Mouse (Mus musculus) intestine, embryonic 16.5 days (tissue): ENCODE results near the gene H2afj. TPM values are rescaled to one million over a fixed set of nuclear protein-coding genes. Genes with fewer than 3 reads are reported as not detected.

ENCODE experiments used
- ATAC-seq: fragments of 200-750 bp; cut with Nextera tagmentation; 2 replicates; pipeline ENCODE4 v1.8.0; 2017; ENCODE audit warnings: moderate TSS enrichment, moderate library complexity
- H3K27ac ChIP-seq: fragments of 300-500 bp; sonication (generic); 2 replicates; pipeline ENCODE4 v1.5.1; 2014; ENCODE audit warnings: mild to moderate bottlenecking, low read length
- H3K27me3 ChIP-seq: fragments of 300-500 bp; sonication (generic); replicated peaks from 2 replicates; pipeline ENCODE4 v1.6.1; 2014; ENCODE audit warnings: low read length, control low read depth, mixed read lengths; ENCODE audit not compliant: control insufficient read depth, insufficient read depth
- H3K36me3 ChIP-seq: fragments of 300-500 bp; sonication (generic); 2 replicates; pipeline ENCODE4 v1.6.1; 2014; ENCODE audit warnings: low read length, control low read depth; ENCODE audit not compliant: control insufficient read depth, insufficient read depth
- H3K4me1 ChIP-seq: fragments of 300-500 bp; sonication (generic); 2 replicates; pipeline ENCODE4 v1.6.1; 2014; ENCODE audit warnings: low read length, control low read depth, mixed read lengths; ENCODE audit not compliant: control insufficient read depth, insufficient read depth
- H3K4me2 ChIP-seq: fragments of 300-500 bp; sonication (generic); 2 replicates; pipeline ENCODE4 v1.6.1; 2014; ENCODE audit warnings: low read depth, low read length, control low read depth
- H3K4me3 ChIP-seq: fragments of 300-500 bp; sonication (generic); 2 replicates; pipeline ENCODE4 v1.5.1; 2014; ENCODE audit warnings: mild to moderate bottlenecking, low read length
- H3K9ac ChIP-seq: fragments of 300-500 bp; sonication (generic); 2 replicates; pipeline ENCODE4 v1.6.1; 2014; ENCODE audit warnings: low read depth, low read length
- H3K9me3 ChIP-seq: fragments of 300-500 bp; sonication (generic); 2 replicates; pipeline ENCODE4 v1.6.1; 2016; ENCODE audit warnings: low read length, control low read depth; ENCODE audit not compliant: control insufficient read depth
- WGBS: fragments of 180-500 bp; shearing (Covaris S2); extraction: QIAGEN DNeasy Blood & Tissue Kit; methylation state at CpG from one replicate; pipeline ENCODE4 v1.1.7; 2014; 5-methylcytosine and 5-hydroxymethylcytosine counted together
- polyA plus RNA-seq: library from polyadenylated mRNA; unstranded; fragments of >200 nt; fragmentation: Nextera tagmentation; extraction: Ambion mirVana; gene quantifications from 2 replicates; pipeline ENCODE4 v1.2.1, GENCODE M21; 2015

H2afj gene
- polyA plus RNA-seq, 1 experiment from 2014 or later = 222 TPM

GRCm38 (mm10) chr6:136813117-136813516 is 5.1 kb downstream of the H2afj start:
- H3K27ac ChIP-seq = 0 out of 2 replicates have a peak overlapping the region, but pooled peaks have one; percentile 18
- WGBS = 37% methylated on average over 4 of the region's 4 CpGs
- no peak for ATAC-seq

GRCm38 (mm10) chr6:136815381-136815780 is 7.3 kb downstream of the H2afj start:
- Histone ChIP-seq H3K4me1 (peaks cover 8% of the 10 kb centered on the region; the same call in 1 of the 2 replicates), H3K9ac (no peak overlapping the region), H3K4me2 (no peak overlapping the region), H3K36me3 (peaks cover 47% of the 10 kb centered on the region), H3K9me3 (no peaks in the 10 kb centered on the region), H3K27me3 (no peaks in the 10 kb centered on the region), H3K27ac (no peak overlapping the region), H3K4me3 (no peak overlapping the region)
- 96% methylated on average over 7 of the region's 7 CpGs for WGBS
- no peak for ATAC-seq

More at GRCm38 (mm10) chr6:136813117-136813516, 5.1 kb downstream of the H2afj start:
- no peak overlapping the region for H3K9ac ChIP-seq
- no peaks in the 10 kb centered on the region for H3K9me3 ChIP-seq
- H3K4me1 ChIP-seq = peaks cover 17% of the 10 kb centered on the region
- H3K36me3 ChIP-seq = peaks cover 40% of the 10 kb centered on the region
- H3K4me3 ChIP-seq = no peak overlapping the region
- no peak overlapping the region for H3K4me2 ChIP-seq
- no peaks in the 10 kb centered on the region for H3K27me3 ChIP-seq

GRCm38 (mm10) chr6:136816826-136817225 is 8.8 kb downstream of the H2afj start:
- 0 out of 2 replicates have a peak, but pooled peaks cover 4% of the 10 kb centered on the region for H3K4me1 ChIP-seq
- H3K36me3 ChIP-seq = peaks cover 58% of the 10 kb centered on the region
- H3K4me3 ChIP-seq = no peak overlapping the region
- no peak overlapping the region for H3K4me2 ChIP-seq
- WGBS = 93% methylated on average over 21 of the region's 21 CpGs
- no peak for ATAC-seq
- H3K9ac ChIP-seq = no peak overlapping the region
- H3K27me3 ChIP-seq = no peaks in the 10 kb centered on the region
- no peaks in the 10 kb centered on the region for H3K9me3 ChIP-seq
- H3K27ac ChIP-seq = no peak overlapping the region

GRCm38 (mm10) chr6:136817549-136817948 is 9.5 kb downstream of the H2afj start:
- H3K9me3 ChIP-seq = no peaks in the 10 kb centered on the region
- WGBS = 92% methylated on average over 3 of the region's 3 CpGs
- H3K27me3 ChIP-seq = no peaks in the 10 kb centered on the region
- no peak overlapping the region for H3K4me2 ChIP-seq
- H3K4me3 ChIP-seq = no peak overlapping the region
- H3K9ac ChIP-seq = no peak overlapping the region
- H3K4me1 ChIP-seq = 0 out of 2 replicates have a peak, but pooled peaks cover 4% of the 10 kb centered on the region
- H3K36me3 ChIP-seq = peaks cover 56% of the 10 kb centered on the region
- ATAC-seq = no peak
- no peak overlapping the region for H3K27ac ChIP-seq

- Histone ChIP-seq H3K9me3 (no peaks in the 10 kb centered on the region), H3K27me3 (no peaks in the 10 kb centered on the region), H3K9ac (no peak overlapping the region), H3K4me3 (no peak overlapping the region), H3K36me3 (peaks cover 48% of the 10 kb centered on the region), H3K27ac (no peak overlapping the region), H3K4me2 (no peak overlapping the region), H3K4me1 (no peaks in the 10 kb centered on the region)
- ATAC-seq = no peak
- 94% methylated on average over 21 of the region's 21 CpGs for WGBS
Measured at GRCm38 (mm10) chr6:136820381-136820780, 12.3 kb downstream of the H2afj start.

- WGBS = 95% methylated on average over 18 of the region's 18 CpGs
- Histone ChIP-seq H3K9me3 (no peaks in the 10 kb centered on the region), H3K27me3 (no peaks in the 10 kb centered on the region), H3K9ac (no peak overlapping the region), H3K27ac (no peak overlapping the region), H3K4me2 (no peak overlapping the region), H3K36me3 (peaks cover 41% of the 10 kb centered on the region), H3K4me1 (no peaks in the 10 kb centered on the region), H3K4me3 (no peak overlapping the region)
- ATAC-seq = no peak
Measured at GRCm38 (mm10) chr6:136821086-136821485, 13.0 kb downstream of the H2afj start.

- Histone ChIP-seq H3K9me3 (no peaks in the 10 kb centered on the region), H3K4me2 (no peak overlapping the region), H3K36me3 (peaks cover 21% of the 10 kb centered on the region), H3K27me3 (no peaks in the 10 kb centered on the region), H3K4me3 (no peak overlapping the region), H3K9ac (no peak overlapping the region), H3K4me1 (peaks cover 3% of the 10 kb centered on the region; the same call in 1 of the 2 replicates), H3K27ac (no peak overlapping the region)
- ATAC-seq = no peak
- 93% methylated on average over 8 of the region's 8 CpGs for WGBS
Measured at GRCm38 (mm10) chr6:136824987-136825386, 16.9 kb downstream of the H2afj start.

GRCm38 (mm10) chr6:136827116-136827515 is 19.1 kb downstream of the H2afj start:
- Histone ChIP-seq H3K27me3 (no peaks in the 10 kb centered on the region), H3K4me3 (peak overlapping the region; percentile 100), H3K4me2 (peak overlapping the region; percentile 81), H3K9ac (peak overlapping the region; percentile 100), H3K27ac (no peak overlapping the region), H3K36me3 (peaks cover 3% of the 10 kb centered on the region; the same call in 1 of the 2 replicates), H3K4me1 (peaks cover 3% of the 10 kb centered on the region; the same call in 1 of the 2 replicates), H3K9me3 (no peaks in the 10 kb centered on the region)
- WGBS = 16% methylated on average over 7 of the region's 7 CpGs
- ATAC-seq = no peak

GRCm38 (mm10) chr6:136827516-136827880 is 19.5 kb downstream of the H2afj start, which contains the start of gene BC049715:
BC049715 (plus strand) TSS chr6:136827626.
- Histone ChIP-seq H3K27me3 (no peaks in the 10 kb centered on the region), H3K36me3 (peaks cover under 1% of the 10 kb centered on the region; the same call in 1 of the 2 replicates), H3K9ac (peak within 1 kb of the TSS; percentile 100), H3K4me3 (peak within 1 kb of the TSS; percentile 100), H3K9me3 (no peaks in the 10 kb centered on the region), H3K27ac (peak within 1 kb of the TSS; percentile 59; the same call in 1 of the 2 replicates), H3K4me2 (peak within 1 kb of the TSS; percentile 81), H3K4me1 (peaks cover 3% of the 10 kb centered on the region; the same call in 1 of the 2 replicates)
- under 1% methylated on average over 34 of the region's 34 CpGs for WGBS
- ATAC-seq = no peak
